Mouse (Mus musculus) mouse embryonic stem cell (cell line): ENCODE measurements around the gene Plin3.

Experiments used
- in situ Hi-C, 2 experiments: fragments of 300-500 bp; cut with MboI; formaldehyde crosslinking; loops; 1 replicate in 1 of 2; 3 replicates in 1 of 2; pipeline ENCODE4 v1.14.3; 2019 to 2020; ENCODE audit warnings: low sequenced_read_pairs in 2 of 2, low pct_unique_long_range_greater_than_20kb in 1 of 2, mixed read lengths in 1 of 2; ENCODE audit not compliant: unreplicated experiment in 1 of 2

Gene Plin3

DNA sequence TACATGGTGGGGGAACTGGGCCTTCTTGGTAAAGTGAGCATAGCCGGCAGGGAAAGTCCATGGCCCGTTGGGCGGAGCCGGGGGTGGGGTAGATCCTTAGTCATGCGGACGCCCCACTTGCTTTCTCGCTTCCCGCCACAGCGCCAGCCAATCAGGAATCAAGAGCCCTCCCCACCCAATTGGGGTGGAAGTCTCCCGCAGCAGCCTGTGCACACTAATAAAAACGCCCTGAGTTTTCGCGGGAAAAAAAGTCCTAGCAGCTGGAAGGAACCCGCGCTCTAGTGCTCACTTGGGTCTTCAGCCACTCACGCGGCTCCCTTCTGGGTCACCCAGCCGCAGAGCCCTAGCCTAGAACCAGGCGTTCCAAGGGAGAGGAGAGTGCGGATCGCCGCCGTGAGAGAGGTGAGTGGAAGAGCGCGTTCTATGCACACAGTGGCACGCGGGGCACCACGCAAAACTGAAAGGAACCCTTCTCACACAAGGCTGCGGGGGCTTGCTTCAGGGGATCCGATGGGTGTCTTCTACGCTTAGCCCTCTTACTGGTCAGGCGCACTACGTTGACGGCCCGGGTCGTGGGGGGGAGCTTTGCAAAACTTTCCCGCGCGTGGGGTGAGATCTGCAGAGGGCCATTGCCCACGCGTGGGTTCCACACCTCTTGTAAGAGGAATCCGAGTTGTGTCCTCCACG, 10.6 kb upstream of the Plin3 start, which contains the start of gene Uhrf1:
Uhrf1 (plus strand) TSS at position 162 of the 687 bp plus-strand sequence.
- in situ Hi-C loops: no loop called here

- in situ Hi-C loops: no loop called here
Measured at GRCm38 (mm10) chr17:56302363-56302996, 9.8 kb upstream of the Plin3 start.

- in situ Hi-C loops: no loop called here
Measured at GRCm38 (mm10) chr17:56300186-56300585, 7.5 kb upstream of the Plin3 start, which contains the start of gene Arrdc5. Gene Arrdc5 (minus strand): TSS chr17:56300286.

- in situ Hi-C loops: no loop called here
Measured at GRCm38 (mm10) chr17:56298238-56298637, 5.6 kb upstream of the Plin3 start.

GRCm38 (mm10) chr17:56296201-56296600, 3.5 kb upstream of the Plin3 start:
- in situ Hi-C loops: no loop called here

DNA sequence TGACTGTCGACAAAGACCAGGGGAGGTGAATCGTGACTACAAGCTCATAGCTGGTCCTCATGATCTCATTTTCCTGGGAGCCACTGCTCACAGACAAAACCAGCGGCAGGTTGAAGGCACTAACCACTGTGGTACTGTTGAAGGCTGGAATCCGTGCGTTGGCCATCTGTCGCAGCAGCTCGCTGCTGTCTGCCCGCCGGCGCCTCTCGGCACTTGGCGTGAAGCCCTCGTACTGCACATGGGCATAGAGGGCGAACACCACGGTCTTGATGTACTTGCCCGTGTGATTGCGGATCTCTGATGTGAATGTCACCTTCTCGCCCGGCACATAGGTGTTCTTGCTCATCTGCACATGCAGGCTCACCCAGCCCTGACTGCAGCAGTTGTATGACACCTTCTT, 1.6 kb upstream of the Plin3 start:
- in situ Hi-C loops: no loop called here

GRCm38 (mm10) chr17:56293291-56293690, 618 bp upstream of the Plin3 start:
- in situ Hi-C loops: no loop called here

DNA sequence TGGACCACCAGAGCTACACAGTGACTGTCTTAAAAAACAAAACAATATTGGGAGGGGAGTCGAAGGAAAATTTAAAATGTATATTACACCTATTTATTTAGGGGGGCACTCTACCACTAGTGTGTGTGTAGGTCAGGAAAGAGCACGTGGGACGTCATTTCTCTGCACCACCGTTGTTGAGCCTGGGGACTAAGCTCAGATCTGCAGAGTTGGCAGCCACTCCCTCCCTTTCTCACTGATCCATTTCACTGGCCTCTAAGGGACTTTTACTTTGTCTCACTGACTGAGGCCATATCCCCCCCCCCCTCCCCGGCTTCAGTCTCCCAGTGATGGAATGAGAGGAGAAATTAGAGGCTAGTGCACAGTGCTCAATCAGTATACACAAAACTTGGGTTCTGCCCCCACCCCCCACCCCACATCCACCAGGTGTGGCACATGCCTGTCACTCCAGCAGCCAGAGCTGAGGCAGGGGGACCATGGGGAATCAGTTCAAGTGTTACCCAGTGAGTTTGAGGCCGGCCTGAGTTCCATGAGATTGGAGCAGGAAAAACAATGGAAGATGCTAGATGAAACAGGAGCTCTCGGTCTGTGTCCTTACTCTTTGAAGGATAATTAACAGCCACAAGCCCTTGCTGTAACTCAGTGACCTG, 722 bp downstream of the Plin3 start:
- in situ Hi-C loops: no loop called here

GRCm38 (mm10) chr17:56291171-56291511, 1.5 kb downstream of the Plin3 start:
- in situ Hi-C loops: no loop called here

DNA sequence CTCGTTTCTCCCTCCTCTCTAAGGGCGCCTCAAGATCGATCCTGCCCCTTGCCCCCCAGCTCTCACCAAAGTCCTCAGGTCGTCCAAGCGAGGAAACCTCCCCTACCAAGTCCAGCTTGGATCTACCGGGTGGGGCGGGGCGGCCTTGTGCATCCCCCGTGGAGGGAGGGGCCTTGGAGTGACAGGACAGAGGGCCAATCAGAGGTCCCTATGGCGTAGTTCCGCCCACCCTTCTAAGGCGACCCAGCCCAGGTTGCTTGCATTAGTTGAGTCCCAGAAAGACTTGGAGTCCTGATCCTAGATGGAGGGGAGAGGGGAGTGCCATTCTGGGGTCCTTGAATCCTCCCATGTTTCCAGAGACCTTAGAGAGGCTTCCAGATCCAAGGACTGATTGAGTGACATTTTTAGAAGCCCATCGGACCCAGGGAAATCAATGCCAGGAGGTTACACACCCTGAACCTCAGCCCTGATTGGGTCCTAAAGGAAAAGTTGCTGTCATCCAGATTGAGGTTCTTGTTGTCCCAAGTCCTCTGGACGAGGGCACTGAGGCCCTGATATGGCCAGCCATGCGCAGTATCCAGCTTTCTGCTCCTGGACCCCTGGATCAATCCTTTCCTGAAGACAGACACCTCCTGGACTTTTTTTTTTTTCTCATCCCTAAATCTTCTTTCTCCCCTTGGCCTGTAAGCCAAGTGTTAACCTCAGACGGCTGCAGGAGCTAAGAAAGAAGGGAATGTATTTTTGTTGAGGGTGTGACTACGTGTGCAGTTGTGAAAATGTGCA, 2.1 kb downstream of the Plin3 start:
- in situ Hi-C loops: no loop called here

DNA sequence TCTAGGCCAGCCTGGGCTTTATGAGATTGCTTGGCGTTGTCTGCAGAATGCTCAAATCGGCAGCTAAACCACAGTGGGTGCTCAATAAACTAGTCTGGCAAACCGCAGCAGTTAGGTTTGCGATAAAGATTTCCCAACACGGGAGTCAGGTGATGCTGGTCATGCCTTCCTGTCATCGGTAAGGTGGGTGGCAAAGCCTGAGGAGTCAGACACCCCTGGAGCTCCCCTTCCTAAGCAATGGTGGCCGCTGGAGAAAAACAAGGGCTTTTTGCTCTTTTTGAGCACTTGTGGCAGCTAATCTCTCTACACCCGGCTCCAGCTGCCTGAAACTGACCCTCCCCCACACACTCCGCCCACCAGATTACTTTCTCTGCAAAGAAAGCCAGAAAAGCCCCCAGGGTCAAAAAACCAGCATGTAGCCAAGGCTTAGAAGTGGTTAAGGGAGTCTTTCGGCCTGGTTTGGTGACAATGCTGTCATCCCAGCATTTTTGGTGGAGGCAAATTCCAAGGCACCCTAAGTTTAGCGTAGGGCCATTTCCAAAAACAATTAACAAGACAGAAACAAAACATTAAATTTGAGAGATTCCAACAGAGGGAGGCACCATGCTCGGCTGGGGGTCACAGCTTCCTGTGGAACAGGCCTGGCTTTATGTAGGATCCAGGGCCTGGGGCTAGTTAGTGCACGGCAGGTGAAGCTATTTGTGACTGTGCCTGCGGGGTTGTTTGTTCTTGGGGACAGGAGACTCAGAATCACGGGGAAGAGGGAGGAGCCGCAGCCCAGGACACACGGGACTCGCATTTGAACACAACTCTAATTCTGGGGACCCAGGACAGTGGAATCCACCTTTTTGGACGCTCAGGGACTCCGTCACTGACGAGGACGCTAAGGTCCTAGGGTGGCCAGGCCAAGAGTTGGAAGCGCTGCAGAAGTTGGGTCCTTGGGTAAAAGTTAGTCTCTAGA, 3.0 kb downstream of the Plin3 start:
- in situ Hi-C loops: no loop called here

GRCm38 (mm10) chr17:56288866-56289265, 3.8 kb downstream of the Plin3 start:
- in situ Hi-C loops: no loop called here

GRCm38 (mm10) chr17:56287830-56288229, 4.8 kb downstream of the Plin3 start:
- in situ Hi-C loops: no loop called here

GRCm38 (mm10) chr17:56285995-56286394, 6.7 kb downstream of the Plin3 start:
- in situ Hi-C loops: no loop called here

GRCm38 (mm10) chr17:56283316-56283715, 9.4 kb downstream of the Plin3 start:
- in situ Hi-C loops: no loop called here

- in situ Hi-C loops: no loop called here
Measured at GRCm38 (mm10) chr17:56282802-56283201, 9.9 kb downstream of the Plin3 start.

- in situ Hi-C loops: no loop called here
Measured at GRCm38 (mm10) chr17:56281193-56281592, 11.5 kb downstream of the Plin3 start.
